Mouse (Mus musculus) hindbrain, embryonic 14.5 days (tissue): ENCODE measurements around the gene Olfr484. TPM values are rescaled to one million over a fixed set of nuclear protein-coding genes. Genes with fewer than 3 reads are reported as not detected.

Experiments used
- polyA plus RNA-seq: library from polyadenylated mRNA; unstranded; fragments of >200 nt; fragmentation: Nextera tagmentation; extraction: Ambion mirVana; gene quantifications from 2 replicates; pipeline ENCODE4 v1.2.1, GENCODE M21; 2014

Gene Olfr484
- polyA plus RNA-seq, 1 experiment from 2014 or later: not detected

Other genes with a start within 250 kb of the Olfr484 start
- gene Olfr472, start 229.5 kb downstream of the Olfr484 start, polyA plus RNA-seq: not detected in 2 replicates
- gene Olfr473, start 197.0 kb downstream of the Olfr484 start, polyA plus RNA-seq: not detected in 2 replicates
- gene Olfr474, start 172.8 kb downstream of the Olfr484 start, polyA plus RNA-seq: not detected in 2 replicates
- gene Olfr476, start 162.6 kb downstream of the Olfr484 start, polyA plus RNA-seq: not detected in 2 replicates
- not detected in 2 replicates for gene Olfr477, start 140.8 kb downstream of the Olfr484 start, polyA plus RNA-seq
- gene Olfr478, start 93.5 kb downstream of the Olfr484 start, polyA plus RNA-seq: not detected in 2 replicates
- not detected in 2 replicates for gene Olfr479, start 76.8 kb downstream of the Olfr484 start, polyA plus RNA-seq
- not detected in 2 replicates for gene Olfr480, start 60.1 kb downstream of the Olfr484 start, polyA plus RNA-seq
- not detected in 2 replicates for gene Olfr481, start 47.6 kb downstream of the Olfr484 start, polyA plus RNA-seq
- gene Olfr482, start 29.9 kb downstream of the Olfr484 start, polyA plus RNA-seq: 0.13 TPM in 1 of 2 replicates, not detected in the other
- gene Olfr483, start 26.6 kb downstream of the Olfr484 start, polyA plus RNA-seq: not detected in 2 replicates
- not detected in 2 replicates for gene Olfr485, start 32.4 kb upstream of the Olfr484 start, polyA plus RNA-seq
- not detected in 2 replicates for gene Olfr486, start 45.3 kb upstream of the Olfr484 start, polyA plus RNA-seq
- gene Olfr487, start 87.2 kb upstream of the Olfr484 start, polyA plus RNA-seq: not detected in 2 replicates
- not detected in 2 replicates for gene Olfr488, start 130.9 kb upstream of the Olfr484 start, polyA plus RNA-seq
- gene Olfr490, start 161.5 kb upstream of the Olfr484 start, polyA plus RNA-seq: not detected in 2 replicates
- gene Olfr491, start 186.0 kb upstream of the Olfr484 start, polyA plus RNA-seq: not detected in 2 replicates
- not detected in 2 replicates for gene Olfr492, start 196.2 kb upstream of the Olfr484 start, polyA plus RNA-seq
- gene Olfr493, start 219.5 kb upstream of the Olfr484 start, polyA plus RNA-seq: not detected in 2 replicates
- not detected in 2 replicates for gene Olfr494, start 237.9 kb upstream of the Olfr484 start, polyA plus RNA-seq